Mouse (Mus musculus): ENCODE results near the gene Pde9a.

Pde9a gene

DNA sequence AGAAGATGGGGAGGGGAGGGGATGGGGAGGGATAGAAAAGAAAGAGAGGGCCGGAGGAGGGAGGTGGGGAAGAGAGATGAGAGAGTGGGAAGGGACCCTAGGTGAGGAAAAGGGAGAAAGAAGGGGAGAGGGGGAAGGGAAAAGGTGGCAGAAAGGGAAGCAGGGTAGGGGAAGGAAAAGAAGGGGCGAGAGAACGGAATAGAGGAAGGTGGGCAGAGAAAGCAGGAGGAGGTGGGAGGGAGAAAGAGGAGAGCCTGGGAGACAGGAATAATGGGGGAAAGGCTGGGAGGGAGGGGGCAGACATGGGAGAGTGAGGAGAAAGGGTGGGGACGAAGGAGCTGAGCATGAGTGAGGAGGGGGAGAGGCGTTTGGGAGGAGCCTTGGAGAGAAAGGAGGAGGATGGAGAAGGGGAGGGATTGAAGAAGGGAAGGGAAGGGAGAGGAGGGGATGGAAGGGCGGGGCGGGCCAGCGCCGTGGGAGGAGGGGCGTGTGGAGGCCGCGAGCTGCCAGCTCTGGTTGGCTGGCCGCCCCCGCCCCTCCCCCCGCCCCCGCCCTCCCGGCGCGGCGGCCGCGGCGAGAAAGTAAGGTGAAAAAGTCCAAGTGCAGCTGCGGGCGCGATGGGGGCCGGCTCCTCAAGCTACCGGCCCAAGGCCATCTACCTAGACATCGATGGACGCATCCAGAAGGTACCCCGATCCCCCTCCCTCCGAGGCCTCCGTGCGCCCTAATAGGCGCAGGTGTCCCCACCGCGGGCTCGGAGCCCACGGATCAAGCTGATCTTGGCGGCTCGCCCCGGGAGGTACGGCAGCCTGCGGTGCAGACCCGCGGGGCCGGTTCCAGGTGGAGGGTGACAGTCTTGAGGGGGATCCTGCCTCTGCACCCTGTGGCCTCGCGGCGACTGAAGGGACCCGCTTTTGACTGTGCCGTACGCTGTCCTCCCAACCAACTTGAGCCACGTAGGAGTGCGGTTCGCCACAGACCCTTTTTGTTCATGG lies at the start of gene Pde9a:
Gene Pde9a, plus strand, starts transcription at position 540 of the 995 bp plus-strand sequence.
- Histone ChIP-seq H3K4me1 (replicated peaks; ENCODE audit: low read depth, low read length) (peaks cover 51% of the 10 kb centered on the region), H3K9me3 (ENCODE audit: low read length) (no peaks in the 10 kb centered on the region), H3K36me3 (ENCODE audit: insufficient read depth, low read length) (no peaks in the 10 kb centered on the region; the same call in 1 of the 2 replicates), H3K4me3 (replicated peaks; ENCODE audit: low read length) (peak within 1 kb of the TSS; percentile 88), H3K27me3 (ENCODE audit: insufficient read depth, low read length) (peaks cover 26% of the 10 kb centered on the region)
- TF ChIP-seq CTCF (conservative IDR thresholded peaks at IDR 0.05; ENCODE audit: low read length) (no peak), POU5F1 (IDR thresholded peaks at IDR 0.05; ENCODE audit: borderline replicate concordance, low read length) (no peak), NANOG (IDR thresholded peaks at IDR 0.05; ENCODE audit: borderline replicate concordance, low read length) (no peak)

DNA sequence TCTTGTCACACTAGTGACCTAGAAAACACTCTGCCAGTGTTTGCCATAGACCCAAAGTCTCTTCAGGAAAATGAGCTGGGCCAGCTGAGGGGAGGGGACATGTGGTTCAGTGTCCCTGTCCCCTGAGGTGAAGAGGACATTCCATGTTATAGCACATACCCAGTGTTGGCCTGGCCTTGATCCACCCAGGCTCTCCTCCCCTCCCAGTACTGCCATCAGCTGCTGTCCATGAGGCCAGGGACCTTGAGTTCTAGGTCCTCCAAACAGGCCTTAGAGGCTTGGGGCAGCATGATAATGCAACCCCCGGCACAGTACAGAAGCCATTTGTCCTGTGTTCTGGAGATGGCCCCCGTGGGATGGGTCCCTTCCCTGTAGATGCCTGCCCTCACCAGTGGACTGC lies 46.2 kb upstream of the Pde9a start:
- H3K36me3 ChIP-seq (ENCODE audit: insufficient read depth, low read length): peaks cover 93% of the 10 kb centered on the region
- no peaks in the 10 kb centered on the region for H3K9me3 ChIP-seq (ENCODE audit: low read length)
- no peak overlapping the region for H3K4me3 ChIP-seq (replicated peaks; ENCODE audit: low read length)
- H3K4me1 ChIP-seq (replicated peaks; ENCODE audit: low read depth, low read length): peaks cover 73% of the 10 kb centered on the region
- H3K27me3 ChIP-seq (ENCODE audit: insufficient read depth, low read length): no peaks in the 10 kb centered on the region
- no peak for TF ChIP-seq NANOG (IDR thresholded peaks at IDR 0.05; ENCODE audit: borderline replicate concordance, low read length)
- TF ChIP-seq CTCF (conservative IDR thresholded peaks at IDR 0.05; ENCODE audit: low read length): no peak
- no peak for TF ChIP-seq POU5F1 (IDR thresholded peaks at IDR 0.05; ENCODE audit: borderline replicate concordance, low read length)

DNA sequence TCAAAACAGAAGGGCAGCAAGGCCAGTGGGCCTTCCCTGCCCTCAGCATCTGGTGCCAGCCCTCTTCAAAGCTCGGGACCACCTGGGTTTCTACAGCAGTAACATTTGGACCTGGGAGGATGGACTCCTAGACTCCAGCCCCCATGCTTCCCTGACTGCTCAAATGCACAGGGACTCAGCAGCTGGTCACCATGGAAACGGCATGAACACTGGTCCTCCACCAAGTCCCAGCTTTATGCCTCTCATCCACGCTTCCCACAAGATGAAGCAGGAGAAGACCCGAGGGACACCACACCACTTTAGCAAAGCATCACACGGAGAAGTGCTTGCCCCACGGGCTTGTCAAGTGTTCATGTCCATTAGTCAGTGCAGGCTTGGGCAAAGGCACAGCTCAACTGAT lies 43.8 kb upstream of the Pde9a start:
- Histone ChIP-seq H3K4me1 (replicated peaks; ENCODE audit: low read depth, low read length) (peaks cover 50% of the 10 kb centered on the region), H3K9me3 (ENCODE audit: low read length) (no peaks in the 10 kb centered on the region), H3K36me3 (ENCODE audit: insufficient read depth, low read length) (peaks cover 93% of the 10 kb centered on the region), H3K4me3 (replicated peaks; ENCODE audit: low read length) (no peak overlapping the region), H3K27me3 (ENCODE audit: insufficient read depth, low read length) (no peaks in the 10 kb centered on the region)
- TF ChIP-seq NANOG (IDR thresholded peaks at IDR 0.05; ENCODE audit: borderline replicate concordance, low read length): no peak
- no peak for TF ChIP-seq CTCF (conservative IDR thresholded peaks at IDR 0.05; ENCODE audit: low read length)
- no peak for TF ChIP-seq POU5F1 (IDR thresholded peaks at IDR 0.05; ENCODE audit: borderline replicate concordance, low read length)

DNA sequence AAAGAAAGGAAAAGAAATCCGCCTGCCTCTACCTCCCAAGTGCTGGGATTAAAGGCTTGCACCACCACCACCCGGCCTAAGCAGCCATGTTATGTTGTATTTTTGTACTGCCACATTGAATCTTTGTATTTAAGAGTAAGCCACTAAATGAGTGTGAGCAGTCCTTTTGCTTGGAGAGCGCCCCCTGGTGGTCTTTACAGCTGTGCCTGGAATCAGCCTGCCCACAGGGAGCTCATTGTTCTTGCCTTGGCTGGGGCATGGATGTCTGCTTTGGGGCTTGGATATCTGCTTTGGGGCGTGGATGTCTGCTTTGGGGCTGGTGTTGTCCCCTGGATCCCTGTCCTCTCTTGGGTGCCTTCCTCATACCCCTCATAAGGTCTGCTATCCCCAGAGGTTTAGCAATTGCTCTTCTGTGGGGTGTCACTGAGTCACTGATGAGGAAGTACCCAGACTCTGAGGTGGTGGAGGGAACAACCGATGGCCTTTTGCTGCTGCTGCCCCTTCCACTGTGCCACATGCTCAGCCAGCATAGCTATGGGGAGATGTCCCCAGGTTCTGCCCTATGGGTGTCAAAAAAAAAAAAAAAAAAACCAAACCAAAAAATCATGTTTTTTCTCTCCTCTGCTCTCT lies 41.7 kb upstream of the Pde9a start:
- no peaks in the 10 kb centered on the region for H3K27me3 ChIP-seq (ENCODE audit: insufficient read depth, low read length)
- no peak overlapping the region for H3K4me3 ChIP-seq (replicated peaks; ENCODE audit: low read length)
- no peaks in the 10 kb centered on the region for H3K9me3 ChIP-seq (ENCODE audit: low read length)
- peaks cover 93% of the 10 kb centered on the region for H3K36me3 ChIP-seq (ENCODE audit: insufficient read depth, low read length)
- peaks cover 38% of the 10 kb centered on the region for H3K4me1 ChIP-seq (replicated peaks; ENCODE audit: low read depth, low read length)
- TF ChIP-seq CTCF (conservative IDR thresholded peaks at IDR 0.05; ENCODE audit: low read length) (peak; percentile 94), NANOG (IDR thresholded peaks at IDR 0.05; ENCODE audit: borderline replicate concordance, low read length) (no peak)

DNA sequence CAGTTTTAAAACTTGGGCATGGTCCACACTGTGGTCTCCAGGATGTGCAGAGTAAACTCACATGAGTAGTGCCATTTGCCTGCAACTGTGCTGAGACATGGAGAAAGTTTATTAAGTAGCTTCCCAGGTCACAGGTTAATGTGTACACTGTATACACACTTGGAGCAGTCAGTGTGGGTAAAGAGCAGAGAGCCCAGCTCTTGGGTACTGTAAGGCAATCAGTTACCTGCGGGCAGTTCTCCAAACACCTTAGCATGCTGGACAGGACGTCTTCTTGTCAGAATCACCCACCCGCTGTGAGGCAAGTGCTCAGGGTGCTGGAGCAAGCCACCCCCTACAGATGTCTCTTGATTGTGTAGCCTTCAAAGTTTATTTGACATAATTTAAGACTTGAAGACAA lies 41.2 kb upstream of the Pde9a start:
- TF ChIP-seq NANOG (IDR thresholded peaks at IDR 0.05; ENCODE audit: borderline replicate concordance, low read length) (no peak), POU5F1 (IDR thresholded peaks at IDR 0.05; ENCODE audit: borderline replicate concordance, low read length) (no peak), CTCF (conservative IDR thresholded peaks at IDR 0.05; ENCODE audit: low read length) (no peak)
- Histone ChIP-seq H3K9me3 (ENCODE audit: low read length) (no peaks in the 10 kb centered on the region), H3K4me1 (replicated peaks; ENCODE audit: low read depth, low read length) (peaks cover 38% of the 10 kb centered on the region), H3K27me3 (ENCODE audit: insufficient read depth, low read length) (no peaks in the 10 kb centered on the region), H3K4me3 (replicated peaks; ENCODE audit: low read length) (no peak overlapping the region), H3K36me3 (ENCODE audit: insufficient read depth, low read length) (peaks cover 93% of the 10 kb centered on the region)

- Histone ChIP-seq H3K27me3 (ENCODE audit: insufficient read depth, low read length) (no peaks in the 10 kb centered on the region), H3K9me3 (ENCODE audit: low read length) (no peaks in the 10 kb centered on the region), H3K36me3 (ENCODE audit: insufficient read depth, low read length) (peaks cover 73% of the 10 kb centered on the region), H3K4me3 (replicated peaks; ENCODE audit: low read length) (no peak overlapping the region), H3K4me1 (replicated peaks; ENCODE audit: low read depth, low read length) (peaks cover 41% of the 10 kb centered on the region)
- TF ChIP-seq POU5F1 (IDR thresholded peaks at IDR 0.05; ENCODE audit: borderline replicate concordance, low read length): no peak
- TF ChIP-seq CTCF (conservative IDR thresholded peaks at IDR 0.05; ENCODE audit: low read length): no peak
- TF ChIP-seq NANOG (IDR thresholded peaks at IDR 0.05; ENCODE audit: borderline replicate concordance, low read length): no peak
Measured at GRCm38 (mm10) chr17:31348129-31348528, 37.9 kb upstream of the Pde9a start.

- Histone ChIP-seq H3K36me3 (ENCODE audit: insufficient read depth, low read length) (peaks cover 66% of the 10 kb centered on the region), H3K9me3 (ENCODE audit: low read length) (no peaks in the 10 kb centered on the region), H3K4me3 (replicated peaks; ENCODE audit: low read length) (no peak overlapping the region), H3K27me3 (ENCODE audit: insufficient read depth, low read length) (no peaks in the 10 kb centered on the region), H3K4me1 (replicated peaks; ENCODE audit: low read depth, low read length) (peaks cover 39% of the 10 kb centered on the region)
- TF ChIP-seq POU5F1 (IDR thresholded peaks at IDR 0.05; ENCODE audit: borderline replicate concordance, low read length): no peak
- no peak for TF ChIP-seq CTCF (conservative IDR thresholded peaks at IDR 0.05; ENCODE audit: low read length)
- no peak for TF ChIP-seq NANOG (IDR thresholded peaks at IDR 0.05; ENCODE audit: borderline replicate concordance, low read length)
Measured at GRCm38 (mm10) chr17:31349388-31349787, 36.6 kb upstream of the Pde9a start.

DNA sequence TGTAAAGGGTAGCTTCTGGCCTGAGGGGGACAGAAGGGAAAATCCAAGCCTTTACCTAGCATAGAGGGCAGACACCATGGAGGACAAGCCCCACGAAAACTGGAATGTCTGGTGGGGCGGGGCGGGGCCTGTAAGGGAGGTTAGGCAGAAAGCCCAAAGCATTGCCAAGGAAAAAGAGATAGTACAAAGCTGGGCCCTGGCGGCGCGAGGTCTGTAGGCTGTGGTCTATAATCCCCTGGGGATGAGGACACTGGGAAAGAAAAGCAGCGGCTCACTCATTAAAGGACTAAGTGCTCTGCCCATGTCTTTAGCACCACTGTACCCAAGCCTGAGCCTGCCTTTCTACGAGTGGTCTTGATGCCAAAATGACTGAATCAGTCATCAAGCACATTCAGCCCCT lies 34.0 kb upstream of the Pde9a start:
- TF ChIP-seq POU5F1 (IDR thresholded peaks at IDR 0.05; ENCODE audit: borderline replicate concordance, low read length) (no peak), NANOG (IDR thresholded peaks at IDR 0.05; ENCODE audit: borderline replicate concordance, low read length) (no peak), CTCF (conservative IDR thresholded peaks at IDR 0.05; ENCODE audit: low read length) (no peak)
- no peaks in the 10 kb centered on the region for H3K9me3 ChIP-seq (ENCODE audit: low read length)
- H3K4me3 ChIP-seq (replicated peaks; ENCODE audit: low read length): no peak overlapping the region
- H3K27me3 ChIP-seq (ENCODE audit: insufficient read depth, low read length): no peaks in the 10 kb centered on the region
- H3K4me1 ChIP-seq (replicated peaks; ENCODE audit: low read depth, low read length): peaks cover 55% of the 10 kb centered on the region
- peaks cover 40% of the 10 kb centered on the region for H3K36me3 ChIP-seq (ENCODE audit: insufficient read depth, low read length)

Data from E14TG2a.4 (cell line).